Mouse (Mus musculus): ENCODE results near the gene Tifa. TPM values are rescaled to one million over a fixed set of nuclear protein-coding genes. Genes with fewer than 3 reads are reported as not detected.

The Tifa gene
- polyA plus RNA-seq, 1 experiment from 2014 or later = 3.6 TPM

GRCm38 (mm10) chr3:127843324-127843940, 53.8 kb downstream of the Tifa start:
- Histone ChIP-seq H3K9ac (ENCODE audit: low read length) (no peak overlapping the region), H3K4me2 (ENCODE audit: low read length) (no peak overlapping the region), H3K27ac (replicated peaks in 1 of 2; ENCODE audit: control insufficient read depth in 1 of 2, insufficient read depth in 1 of 2, low read depth in 2 of 2, low read length in 2 of 2) (no peak overlapping the region), H3K27me3 (ENCODE audit: control insufficient read depth, insufficient read depth, low read length) (0 out of 2 replicates have a peak, but pooled peaks cover 3% of the 10 kb centered on the region), H3K36me3 (ENCODE audit: control insufficient read depth, insufficient read depth, low read length) (no peaks in the 10 kb centered on the region), H3K4me3 (ENCODE audit: control insufficient read depth in 1 of 2, insufficient read depth in 1 of 2, low read depth in 1 of 2, low read length in 2 of 2) (no peak overlapping the region), H3K4me1 (ENCODE audit: control insufficient read depth in 2 of 2, insufficient read depth in 2 of 2, low read length in 2 of 2) (no peaks in the 10 kb centered on the region), H3K9me3 (ENCODE audit: control insufficient read depth, low read length) (peaks cover 5% of the 10 kb centered on the region; the same call in 1 of the 2 replicates)
- no peak for ATAC-seq (ENCODE audit: insufficient number of reproducible peaks, insufficient read depth, low FRiP score, low read depth)
- 57% methylated on average over 2 of the region's 2 CpGs for WGBS

- H3K4me1 ChIP-seq (ENCODE audit: control insufficient read depth in 2 of 2, insufficient read depth in 2 of 2, low read length in 2 of 2) = no peaks in the 10 kb centered on the region
- H3K9me3 ChIP-seq (ENCODE audit: control insufficient read depth, low read length) = peaks cover 5% of the 10 kb centered on the region; the same call in 1 of the 2 replicates
- H3K9ac ChIP-seq (ENCODE audit: low read length) = no peak overlapping the region
- 51% methylated on average over 5 of the region's 5 CpGs for WGBS
- no peak overlapping the region for H3K4me3 ChIP-seq (ENCODE audit: control insufficient read depth in 1 of 2, insufficient read depth in 1 of 2, low read depth in 1 of 2, low read length in 2 of 2)
- no peaks in the 10 kb centered on the region for H3K36me3 ChIP-seq (ENCODE audit: control insufficient read depth, insufficient read depth, low read length)
- H3K27ac ChIP-seq (replicated peaks in 1 of 2; ENCODE audit: control insufficient read depth in 1 of 2, insufficient read depth in 1 of 2, low read depth in 2 of 2, low read length in 2 of 2) = no peak overlapping the region
- 0 out of 2 replicates have a peak, but pooled peaks cover 3% of the 10 kb centered on the region for H3K27me3 ChIP-seq (ENCODE audit: control insufficient read depth, insufficient read depth, low read length)
- no peak for ATAC-seq (ENCODE audit: insufficient number of reproducible peaks, insufficient read depth, low FRiP score, low read depth)
- no peak overlapping the region for H3K4me2 ChIP-seq (ENCODE audit: low read length)
Observed at GRCm38 (mm10) chr3:127843941-127844327, 54.3 kb downstream of the Tifa start.

- 71% methylated on average over 11 of the region's 11 CpGs for WGBS
- Histone ChIP-seq H3K9ac (ENCODE audit: low read length) (no peak overlapping the region), H3K4me1 (ENCODE audit: control insufficient read depth in 2 of 2, insufficient read depth in 2 of 2, low read length in 2 of 2) (no peaks in the 10 kb centered on the region), H3K27ac (replicated peaks in 1 of 2; ENCODE audit: control insufficient read depth in 1 of 2, insufficient read depth in 1 of 2, low read depth in 2 of 2, low read length in 2 of 2) (no peak overlapping the region), H3K4me2 (ENCODE audit: low read length) (no peak overlapping the region), H3K9me3 (ENCODE audit: control insufficient read depth, low read length) (peaks cover 5% of the 10 kb centered on the region; the same call in 1 of the 2 replicates), H3K4me3 (ENCODE audit: control insufficient read depth in 1 of 2, insufficient read depth in 1 of 2, low read depth in 1 of 2, low read length in 2 of 2) (no peak overlapping the region), H3K36me3 (ENCODE audit: control insufficient read depth, insufficient read depth, low read length) (no peaks in the 10 kb centered on the region), H3K27me3 (ENCODE audit: control insufficient read depth, insufficient read depth, low read length) (no peaks in the 10 kb centered on the region)
- no peak for ATAC-seq (ENCODE audit: insufficient number of reproducible peaks, insufficient read depth, low FRiP score, low read depth)
Observed at GRCm38 (mm10) chr3:127848088-127848808, 58.6 kb downstream of the Tifa start.

DNA sequence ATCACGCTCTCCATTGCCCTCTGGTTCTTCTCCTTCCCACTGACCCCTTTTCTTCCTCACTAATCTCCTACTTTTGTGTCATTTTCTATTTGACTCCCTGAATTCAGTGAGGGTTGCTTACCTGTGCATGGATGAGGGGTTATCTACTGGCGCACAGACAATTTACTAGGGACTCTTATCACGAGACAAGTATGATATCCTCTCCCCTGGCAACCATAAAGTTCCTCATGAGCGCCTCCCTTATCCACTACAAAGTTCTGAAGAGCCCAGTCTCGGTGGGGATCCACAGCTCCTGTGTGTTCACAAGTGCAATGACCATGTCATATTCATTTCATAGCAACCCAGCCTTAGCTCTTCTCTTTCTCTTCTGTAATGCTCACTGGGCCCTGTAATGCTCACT, 60.3 kb downstream of the Tifa start:
- H3K36me3 ChIP-seq (ENCODE audit: control insufficient read depth, insufficient read depth, low read length) = no peaks in the 10 kb centered on the region
- no peak overlapping the region for H3K4me3 ChIP-seq (ENCODE audit: control insufficient read depth in 1 of 2, insufficient read depth in 1 of 2, low read depth in 1 of 2, low read length in 2 of 2)
- no peaks in the 10 kb centered on the region for H3K4me1 ChIP-seq (ENCODE audit: control insufficient read depth in 2 of 2, insufficient read depth in 2 of 2, low read length in 2 of 2)
- no peak overlapping the region for H3K4me2 ChIP-seq (ENCODE audit: low read length)
- H3K9me3 ChIP-seq (ENCODE audit: control insufficient read depth, low read length) = peaks cover 5% of the 10 kb centered on the region; the same call in 1 of the 2 replicates
- H3K9ac ChIP-seq (ENCODE audit: low read length) = no peak overlapping the region
- 0 out of 2 replicates have a peak, but pooled peaks cover 3% of the 10 kb centered on the region for H3K27me3 ChIP-seq (ENCODE audit: control insufficient read depth, insufficient read depth, low read length)
- ATAC-seq (ENCODE audit: insufficient number of reproducible peaks, insufficient read depth, low FRiP score, low read depth) = no peak
- no peak overlapping the region for H3K27ac ChIP-seq (replicated peaks in 1 of 2; ENCODE audit: control insufficient read depth in 1 of 2, insufficient read depth in 1 of 2, low read depth in 2 of 2, low read length in 2 of 2)
- WGBS = 70% methylated on average over 5 of the region's 5 CpGs

DNA sequence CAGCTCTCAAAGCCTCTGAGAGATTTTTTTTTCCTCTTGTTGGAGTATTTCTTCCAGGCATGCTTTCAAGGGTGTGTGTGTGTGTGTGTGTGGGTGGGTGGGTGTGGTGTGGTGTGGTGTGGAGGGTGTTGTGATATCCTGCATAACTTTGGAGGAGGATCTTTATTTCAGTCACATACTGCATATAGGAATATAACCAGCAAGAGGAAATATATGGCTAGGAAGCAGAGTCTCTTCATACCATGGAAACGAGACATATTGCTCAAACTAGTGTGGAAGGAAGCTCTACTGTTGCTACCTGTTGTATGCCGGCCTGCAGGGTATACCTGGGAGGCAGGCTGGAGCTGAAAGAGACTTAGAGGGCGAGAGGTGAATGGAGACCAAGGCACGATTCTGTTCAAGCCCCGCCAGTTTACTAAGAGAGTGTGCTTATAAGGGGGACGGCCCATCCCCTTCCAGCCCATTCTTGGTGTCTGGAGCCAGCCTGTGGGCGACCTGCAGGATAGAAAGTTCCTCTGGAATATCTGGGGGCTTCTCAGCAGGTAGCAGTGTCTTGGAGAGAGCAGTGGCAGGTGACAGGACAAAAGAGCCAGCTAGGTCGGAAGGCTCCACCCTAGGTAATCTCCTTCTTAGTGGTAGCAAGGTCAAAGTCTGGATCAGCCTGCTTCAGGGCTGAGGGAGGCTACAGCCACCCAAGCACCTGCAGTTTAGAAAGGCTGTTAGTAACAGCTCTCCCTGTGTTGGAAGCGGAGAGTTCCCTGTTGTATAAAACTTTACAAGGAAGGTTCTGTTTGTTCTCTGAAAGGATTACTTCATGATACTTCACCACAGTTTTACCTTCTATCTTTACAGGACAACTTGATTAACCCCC, 61.4 kb downstream of the Tifa start:
- no peak for ATAC-seq (ENCODE audit: insufficient number of reproducible peaks, insufficient read depth, low FRiP score, low read depth)

DNA sequence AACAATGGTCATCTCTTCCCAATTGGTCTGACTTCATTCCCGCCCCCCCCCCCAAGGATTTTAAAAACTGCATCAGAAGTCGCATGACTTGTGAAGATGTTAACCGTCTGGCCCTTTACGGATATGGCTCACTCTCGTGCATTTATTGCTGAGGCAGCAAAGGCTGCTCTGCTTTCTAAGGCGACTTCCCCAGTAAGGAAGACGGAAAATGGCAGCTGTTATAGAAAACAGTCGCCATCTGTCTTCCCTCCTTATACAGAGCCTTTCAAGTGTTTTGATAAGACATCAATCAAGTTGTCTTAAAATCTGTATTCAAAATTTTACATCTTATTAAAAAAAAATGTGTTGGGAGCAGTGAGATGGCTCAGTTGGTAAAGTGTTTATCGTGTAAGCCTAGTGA, 63.1 kb downstream of the Tifa start:
- Histone ChIP-seq H3K36me3 (ENCODE audit: control insufficient read depth, insufficient read depth, low read length) (no peaks in the 10 kb centered on the region), H3K4me1 (ENCODE audit: control insufficient read depth in 2 of 2, insufficient read depth in 2 of 2, low read length in 2 of 2) (no peaks in the 10 kb centered on the region), H3K4me2 (ENCODE audit: low read length) (no peak overlapping the region), H3K4me3 (ENCODE audit: control insufficient read depth in 1 of 2, insufficient read depth in 1 of 2, low read depth in 1 of 2, low read length in 2 of 2) (no peak overlapping the region), H3K9me3 (ENCODE audit: control insufficient read depth, low read length) (no peaks in the 10 kb centered on the region), H3K27ac (replicated peaks in 1 of 2; ENCODE audit: control insufficient read depth in 1 of 2, insufficient read depth in 1 of 2, low read depth in 2 of 2, low read length in 2 of 2) (no peak overlapping the region), H3K27me3 (ENCODE audit: control insufficient read depth, insufficient read depth, low read length) (0 out of 2 replicates have a peak, but pooled peaks cover 3% of the 10 kb centered on the region), H3K9ac (ENCODE audit: low read length) (no peak overlapping the region)
- WGBS = 73% methylated on average over 9 of the region's 9 CpGs
- ATAC-seq (ENCODE audit: insufficient number of reproducible peaks, insufficient read depth, low FRiP score, low read depth) = no peak

More for the DNA sequence above, 61.4 kb downstream of the Tifa start:
- no peaks in the 10 kb centered on the region for H3K36me3 ChIP-seq (ENCODE audit: control insufficient read depth, insufficient read depth, low read length)
- no peaks in the 10 kb centered on the region for H3K4me1 ChIP-seq (ENCODE audit: control insufficient read depth in 2 of 2, insufficient read depth in 2 of 2, low read length in 2 of 2)
- H3K4me2 ChIP-seq (ENCODE audit: low read length) = no peak overlapping the region
- peaks cover 4% of the 10 kb centered on the region; the same call in 1 of the 2 replicates for H3K9me3 ChIP-seq (ENCODE audit: control insufficient read depth, low read length)
- H3K27me3 ChIP-seq (ENCODE audit: control insufficient read depth, insufficient read depth, low read length) = 0 out of 2 replicates have a peak, but pooled peaks cover 3% of the 10 kb centered on the region
- no peak overlapping the region for H3K4me3 ChIP-seq (ENCODE audit: control insufficient read depth in 1 of 2, insufficient read depth in 1 of 2, low read depth in 1 of 2, low read length in 2 of 2)
- no peak overlapping the region for H3K9ac ChIP-seq (ENCODE audit: low read length)
- WGBS = 56% methylated on average over 9 of the region's 9 CpGs
- no peak overlapping the region for H3K27ac ChIP-seq (replicated peaks in 1 of 2; ENCODE audit: control insufficient read depth in 1 of 2, insufficient read depth in 1 of 2, low read depth in 2 of 2, low read length in 2 of 2)

- 22% methylated on average over 15 of the region's 15 CpGs for WGBS
- Histone ChIP-seq H3K27me3 (ENCODE audit: control insufficient read depth, insufficient read depth, low read length) (0 out of 2 replicates have a peak, but pooled peaks cover 3% of the 10 kb centered on the region), H3K4me1 (ENCODE audit: control insufficient read depth in 2 of 2, insufficient read depth in 2 of 2, low read length in 2 of 2) (no peaks in the 10 kb centered on the region), H3K4me2 (ENCODE audit: low read length) (no peak overlapping the region), H3K9ac (ENCODE audit: low read length) (no peak overlapping the region), H3K36me3 (ENCODE audit: control insufficient read depth, insufficient read depth, low read length) (no peaks in the 10 kb centered on the region), H3K27ac (replicated peaks in 1 of 2; ENCODE audit: control insufficient read depth in 1 of 2, insufficient read depth in 1 of 2, low read depth in 2 of 2, low read length in 2 of 2) (no peak overlapping the region), H3K9me3 (ENCODE audit: control insufficient read depth, low read length) (no peaks in the 10 kb centered on the region), H3K4me3 (ENCODE audit: control insufficient read depth in 1 of 2, insufficient read depth in 1 of 2, low read depth in 1 of 2, low read length in 2 of 2) (no peak overlapping the region)
- ATAC-seq (ENCODE audit: insufficient number of reproducible peaks, insufficient read depth, low FRiP score, low read depth) = no peak
Observed at GRCm38 (mm10) chr3:127853431-127854206, 64.0 kb downstream of the Tifa start.
